Mouse (Mus musculus) lung, adult 2 months (tissue): ENCODE results near the gene Gm20388.

ENCODE experiments used
- CTCF ChIP-seq: fragments of 200-500 bp; IDR thresholded peaks from 2 replicates; pipeline ENCODE4 v1.5.1; 2011; ENCODE audit warnings: mild to moderate bottlenecking, low read length, control low read depth; ENCODE audit not compliant: insufficient read depth
- POLR2A ChIP-seq: fragments of 200-500 bp; IDR thresholded peaks from 2 replicates; pipeline ENCODE4 v1.6.1; 2011; ENCODE audit warnings: low read depth, mild to moderate bottlenecking, control low read depth, low read length, borderline replicate concordance; ENCODE audit errors: extremely low read depth

DNA sequence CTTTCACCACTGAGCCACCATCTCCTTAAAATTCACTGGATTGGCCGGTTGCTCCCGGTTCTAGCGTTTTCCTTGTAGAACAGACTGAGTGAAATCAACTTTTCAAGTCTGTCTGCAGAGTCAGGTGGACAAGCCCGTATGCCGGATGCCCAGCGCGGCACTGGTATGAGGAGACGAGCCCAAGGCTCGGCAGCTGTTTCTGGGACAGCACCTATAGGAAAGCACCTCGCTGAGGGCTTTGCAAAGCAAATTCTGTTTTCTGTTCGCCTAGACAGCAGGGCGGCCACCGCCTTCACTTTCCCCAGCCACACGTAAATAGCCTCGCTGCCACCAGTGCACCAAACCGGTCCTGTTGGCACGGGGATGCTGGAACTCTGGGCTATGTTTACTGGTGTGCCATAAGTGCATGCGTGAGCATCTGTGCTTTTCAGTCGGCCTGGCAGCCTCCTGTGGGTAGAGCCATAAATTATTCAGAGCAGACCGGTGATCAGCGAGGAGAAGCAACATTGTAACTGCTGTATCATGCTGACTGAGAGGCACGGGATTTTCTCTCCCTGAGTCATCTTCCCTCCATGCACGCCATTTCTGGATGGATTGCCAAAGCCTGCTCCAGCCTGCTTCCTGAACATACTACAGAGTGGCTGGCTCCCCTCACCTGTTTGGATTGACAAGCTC, 4475.7 kb downstream of the Gm20388 start:
- TF ChIP-seq CTCF (no peak), POLR2A (no peak)
